Mouse (Mus musculus) CD4-positive naive resting alpha-beta T cell, adult 57 days (primary cell): ENCODE measurements around the gene Dtnb. TPM values are rescaled to one million over a fixed set of nuclear protein-coding genes. Genes with fewer than 3 reads are reported as not detected.

Experiments used
- total RNA-seq: library from RNA; stranded (reverse); gene quantifications from one replicate; pipeline ENCODE4 v1.2.4, GENCODE M21; 2023

Gene Dtnb
- 76.0 TPM for total RNA-seq

GRCm38 (mm10) chr12:3571787-3572580 lies at the start of gene Dtnb:
Gene Dtnb (plus strand): TSS chr12:3572381.

GRCm38 (mm10) chr12:3805852-3806251 lies 233.7 kb downstream of the Dtnb start, which contains the start of gene Dnmt3a:
Gene Dnmt3a (plus strand): TSS chr12:3806007.

Other genes starting within 250 kb of the Dtnb start
- 11.1 TPM for gene Kif3c, start 207.2 kb upstream of the Dtnb start, total RNA-seq
- gene Asxl2, start 145.5 kb upstream of the Dtnb start, total RNA-seq: 90.7 TPM
- gene Dnmt3a, start 233.6 kb downstream of the Dtnb start, total RNA-seq: 91.6 TPM